Mouse (Mus musculus) brain, embryonic 14.5 days (tissue): ENCODE measurements around the gene Sass6.
"Not testable (repeated sequence)": the region's sequence is repeated elsewhere in the genome, so short reads cannot be mapped to it uniquely, and the experiment has no call there.

ENCODE experiments used
- CTCF ChIP-seq: fragments of 200-500 bp; IDR thresholded peaks from 2 replicates; pipeline ENCODE4 v1.5.1; 2012; ENCODE audit warnings: inconsistent platforms, mild to moderate bottlenecking, moderate library complexity, borderline replicate concordance; ENCODE audit not compliant: insufficient read depth, insufficient read length; ENCODE audit errors: extremely low read depth
- POLR2A ChIP-seq: fragments of 200-500 bp; IDR thresholded peaks from 2 replicates; pipeline ENCODE4 v1.6.1; 2012; ENCODE audit warnings: mild to moderate bottlenecking, inconsistent platforms, borderline replicate concordance; ENCODE audit not compliant: poor library complexity, insufficient read depth, insufficient read length, severe bottlenecking; ENCODE audit errors: extremely low read depth

DNA sequence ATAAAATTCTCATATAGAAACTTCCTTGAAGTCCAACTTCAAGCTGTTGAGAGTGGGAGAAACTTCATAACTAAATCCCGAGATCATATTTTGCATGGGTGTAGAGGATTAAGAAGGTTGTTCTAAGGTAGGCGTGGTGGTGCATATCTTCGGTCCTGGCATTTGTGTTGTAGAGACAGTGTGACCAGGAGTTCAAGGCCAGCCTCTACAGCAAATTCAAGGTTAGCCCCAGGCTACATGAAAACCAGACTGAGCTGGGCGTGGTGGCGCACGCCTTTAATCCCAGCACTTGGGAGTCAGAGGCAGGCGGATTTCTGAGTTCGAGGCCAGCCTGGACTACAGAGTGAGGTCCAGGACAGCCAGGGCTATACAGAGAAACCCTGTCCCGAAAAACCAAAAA, 69.5 kb downstream of the Sass6 start:
- TF ChIP-seq POLR2A, CTCF: not testable (repeated sequence)
